Mouse (Mus musculus): ENCODE data around the gene AC124108.1.

The AC124108.1 gene

DNA sequence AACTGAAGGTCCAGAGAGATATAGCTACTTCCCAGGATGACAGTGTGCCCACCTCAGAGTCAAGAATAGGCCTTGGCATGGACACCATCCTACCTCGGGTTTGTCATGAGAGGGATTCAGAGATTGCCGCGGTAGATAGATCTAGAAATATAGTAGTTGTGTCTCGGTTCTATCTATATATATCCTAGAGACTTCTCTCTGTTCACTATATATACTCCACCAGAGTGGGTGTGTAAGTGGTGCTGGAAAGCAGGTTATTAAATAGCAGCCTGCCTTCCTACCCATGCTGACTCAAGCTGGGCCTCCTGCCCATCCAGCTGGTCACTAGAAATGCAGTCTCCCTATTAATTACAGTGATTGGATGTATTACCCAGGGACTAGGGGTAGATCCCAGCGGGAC is 11.5 kb downstream of the AC124108.1 start:
- no peak for DNase-seq

DNA sequence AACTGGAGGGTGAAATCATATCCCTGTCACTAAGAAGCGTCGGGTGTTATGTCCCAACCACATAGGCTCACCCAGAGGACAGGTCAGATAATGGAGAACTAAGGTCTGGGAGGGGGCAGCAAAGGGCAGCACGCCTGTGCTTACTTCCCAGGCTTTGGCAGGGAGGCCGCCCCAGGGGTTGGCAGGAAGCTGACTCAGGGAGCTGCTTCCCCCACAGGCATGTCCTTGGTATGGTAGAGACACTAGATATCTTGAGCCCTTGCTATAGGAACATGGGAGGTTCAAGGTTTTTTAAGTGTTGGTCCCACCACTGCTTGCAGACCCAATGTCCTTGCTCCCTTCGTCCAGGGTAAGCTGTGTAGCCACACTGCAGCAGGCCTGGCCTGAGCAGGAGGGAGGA is 14.7 kb downstream of the AC124108.1 start:
- DNase-seq = no peak

DNA sequence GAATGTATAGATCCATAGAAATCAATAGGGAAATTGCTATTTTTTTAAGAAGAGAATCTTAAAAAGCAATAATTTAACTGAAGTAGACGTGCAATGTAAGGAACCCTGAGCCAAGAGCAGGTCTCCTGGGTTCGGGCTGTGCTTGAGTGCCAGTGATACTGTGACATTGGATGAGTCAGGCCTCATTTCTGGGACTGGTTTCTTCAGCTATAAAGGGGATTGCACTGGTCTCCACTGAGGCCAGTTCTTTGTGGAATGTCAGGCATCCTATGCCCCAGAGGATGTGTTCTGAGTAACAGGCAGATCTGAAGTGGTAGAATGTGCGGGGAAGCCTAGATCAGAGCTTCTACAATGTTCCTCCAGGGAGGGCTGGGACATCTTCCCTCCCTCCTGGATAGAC is 15.6 kb downstream of the AC124108.1 start:
- DNase-seq = no peak

DNA sequence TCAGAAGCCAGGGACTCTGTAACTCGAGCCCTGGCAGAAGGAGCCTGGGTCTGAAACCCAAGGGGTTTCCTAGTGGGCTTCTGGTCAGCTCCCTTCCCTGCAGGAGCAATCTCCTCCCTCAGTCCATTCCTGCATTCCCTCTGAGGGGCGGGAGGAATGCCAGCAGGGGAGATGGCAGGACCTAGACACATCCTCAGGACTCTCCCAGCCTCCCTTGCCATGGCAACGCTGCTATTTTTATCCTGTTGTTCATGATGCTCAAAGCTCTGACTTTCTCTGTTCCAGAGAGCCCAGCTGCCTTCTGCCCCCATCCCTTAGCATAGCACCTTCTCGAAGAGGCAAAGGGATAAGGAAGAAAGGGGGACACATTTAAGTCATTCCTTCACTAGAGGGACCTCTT is 16.9 kb downstream of the AC124108.1 start:
- DNase-seq = no peak

DNA sequence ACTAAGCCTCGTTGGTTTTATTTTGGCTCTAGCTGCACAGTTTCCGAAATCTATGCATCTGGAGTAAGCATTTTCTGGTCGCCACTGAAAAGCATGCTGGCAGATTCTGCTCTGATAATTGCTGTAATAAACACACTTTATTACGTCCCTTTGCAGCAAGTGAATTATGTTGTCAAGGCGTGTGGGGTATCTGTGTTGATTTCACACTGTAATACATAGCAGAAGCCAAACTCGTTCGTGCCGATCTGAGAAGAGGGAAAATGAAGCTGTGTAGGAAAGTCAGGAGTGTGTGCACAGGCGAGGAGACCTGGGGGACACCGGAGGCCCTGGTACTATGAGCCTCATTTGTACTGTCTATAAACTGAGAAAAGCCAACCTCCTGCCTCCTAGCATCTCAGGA is 18.1 kb downstream of the AC124108.1 start:
- no peak for DNase-seq

DNA sequence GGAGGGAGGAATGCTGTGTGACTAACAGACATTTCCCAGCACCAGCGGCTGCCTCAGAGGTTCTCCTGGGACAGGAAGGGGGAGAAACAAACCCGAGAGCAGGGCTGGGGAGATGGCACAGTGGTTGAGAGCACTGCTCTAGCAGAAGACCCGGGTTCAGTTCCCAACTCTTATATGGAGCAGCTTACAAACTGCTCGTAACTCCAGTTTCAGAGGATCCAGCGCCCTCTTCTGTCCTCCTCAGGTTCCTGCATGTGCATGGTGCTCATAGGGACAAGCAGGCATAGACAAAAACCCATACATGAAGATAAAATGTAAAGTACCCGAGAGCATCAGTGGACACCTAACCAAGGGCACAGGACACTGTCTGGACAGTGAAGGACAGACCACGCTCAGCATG is 19.7 kb downstream of the AC124108.1 start:
- peak; percentile 36 for DNase-seq

DNA sequence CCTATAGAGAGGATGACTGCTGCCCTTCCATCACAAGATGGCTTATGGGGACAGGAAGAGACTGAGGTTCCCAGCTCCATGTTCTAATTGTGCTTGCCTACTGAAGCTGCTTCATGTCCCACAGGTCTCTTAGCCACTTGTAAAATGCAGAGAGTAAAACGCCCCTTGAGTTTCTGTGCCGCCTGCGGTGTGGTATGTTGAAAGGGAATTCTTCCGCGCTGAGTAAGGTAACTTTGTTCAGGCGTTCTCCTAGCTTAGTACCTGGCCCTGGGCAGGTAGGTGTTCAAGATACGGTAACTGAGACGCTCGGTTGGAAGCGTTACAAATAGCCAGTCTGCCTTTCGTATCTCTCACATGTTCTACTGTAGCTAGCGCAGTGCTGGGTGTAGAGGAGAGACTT is 20.4 kb downstream of the AC124108.1 start:
- DNase-seq = no peak

DNA sequence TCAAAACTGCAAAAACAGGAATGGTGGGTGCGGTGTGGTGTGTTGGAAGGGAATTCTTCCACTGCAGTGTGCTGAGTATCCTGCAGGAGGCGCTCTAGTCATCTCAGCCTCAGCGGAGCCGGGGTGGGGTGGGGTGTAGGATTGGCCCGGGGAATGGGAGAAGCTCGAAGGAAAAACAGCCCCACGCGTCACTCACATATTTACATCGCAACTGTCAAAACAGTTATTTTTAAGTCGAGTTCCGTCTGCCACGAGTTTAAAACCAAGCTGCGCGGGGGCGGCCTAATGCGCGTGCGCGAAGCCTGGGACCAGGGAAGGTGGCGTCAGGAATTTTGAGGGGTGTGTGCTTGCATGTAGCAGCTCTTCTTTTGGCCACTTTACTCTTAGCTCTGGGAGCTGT is 21.0 kb downstream of the AC124108.1 start:
- DNase-seq = peak; percentile 35

DNA sequence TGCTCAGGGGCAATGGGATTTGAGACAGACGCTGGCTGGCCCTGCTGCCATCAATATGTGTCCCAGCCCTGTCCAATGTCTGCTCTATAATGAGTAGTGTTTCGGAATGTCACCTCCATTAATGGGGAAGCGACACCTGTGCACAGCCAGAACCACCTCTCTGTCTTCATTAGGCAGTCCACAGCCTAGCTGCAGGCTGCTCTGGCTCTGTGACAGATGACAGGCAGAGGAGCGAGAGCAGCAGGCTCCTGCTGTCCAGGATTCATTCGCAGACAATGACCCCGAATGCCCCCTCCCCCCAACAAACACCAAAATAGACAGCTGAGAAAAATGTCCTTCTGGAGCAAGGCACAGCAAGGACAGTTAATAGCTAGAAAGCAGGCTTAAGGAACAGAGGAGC is 21.8 kb downstream of the AC124108.1 start:
- no peak for DNase-seq

DNA sequence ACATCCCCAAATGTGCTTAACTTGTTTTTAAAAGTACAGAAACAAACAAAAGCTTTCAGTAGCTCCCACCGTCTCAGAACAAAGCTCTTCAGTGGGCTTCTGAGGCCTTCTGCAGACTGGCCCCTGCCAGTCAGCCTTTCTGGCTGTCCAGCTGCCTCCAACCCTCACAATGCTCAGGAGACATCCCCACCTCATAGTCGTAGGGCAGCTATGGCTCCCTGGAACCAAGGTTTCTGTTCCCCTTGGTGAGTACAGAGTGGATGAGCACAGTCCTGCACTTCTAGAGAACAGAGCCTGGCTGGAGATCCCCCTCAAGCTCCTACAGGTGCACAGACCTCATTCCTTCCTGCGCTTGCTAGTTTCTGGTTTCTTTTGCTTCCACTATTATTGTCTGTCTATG is 25.0 kb downstream of the AC124108.1 start:
- DNase-seq = no peak

DNA sequence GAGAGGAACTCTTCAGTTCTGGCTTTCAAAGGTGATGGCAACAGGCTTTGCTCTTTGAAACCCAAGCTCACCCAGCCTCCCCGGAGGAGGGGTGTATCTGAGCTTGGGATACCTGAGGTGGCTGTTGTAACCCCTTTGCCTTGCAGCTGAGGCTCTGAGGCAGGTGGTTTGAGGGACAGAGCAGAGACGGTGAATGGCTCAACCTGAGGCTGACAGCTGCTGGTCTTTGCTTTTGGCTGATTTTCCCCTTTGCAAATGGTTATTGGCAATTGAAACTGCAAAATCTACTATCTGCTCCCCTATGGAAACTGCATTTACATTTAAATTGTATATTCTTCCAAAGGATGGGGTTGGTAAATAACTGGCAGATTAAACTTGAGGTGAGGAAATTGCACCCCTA is 30.4 kb downstream of the AC124108.1 start:
- DNase-seq = no peak

DNA sequence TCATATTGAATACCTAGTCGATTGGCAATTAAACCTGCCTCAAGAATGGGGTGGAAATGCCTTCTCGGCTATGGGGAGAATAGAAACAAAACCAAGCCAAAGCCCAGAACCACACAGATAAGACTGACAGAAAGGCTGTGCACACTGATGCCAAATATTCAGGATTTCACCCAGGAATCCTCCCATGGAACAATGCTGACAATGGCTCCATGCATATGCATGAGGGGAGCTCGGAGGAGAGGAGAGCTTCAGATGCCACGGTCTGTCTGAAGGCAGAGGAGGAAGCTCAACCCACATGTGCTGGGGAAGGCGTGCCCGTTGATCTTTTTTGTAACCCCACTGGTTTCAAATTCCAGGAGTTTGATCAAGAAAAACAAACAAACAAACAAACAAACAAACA is 30.9 kb downstream of the AC124108.1 start:
- no peak for DNase-seq

DNA sequence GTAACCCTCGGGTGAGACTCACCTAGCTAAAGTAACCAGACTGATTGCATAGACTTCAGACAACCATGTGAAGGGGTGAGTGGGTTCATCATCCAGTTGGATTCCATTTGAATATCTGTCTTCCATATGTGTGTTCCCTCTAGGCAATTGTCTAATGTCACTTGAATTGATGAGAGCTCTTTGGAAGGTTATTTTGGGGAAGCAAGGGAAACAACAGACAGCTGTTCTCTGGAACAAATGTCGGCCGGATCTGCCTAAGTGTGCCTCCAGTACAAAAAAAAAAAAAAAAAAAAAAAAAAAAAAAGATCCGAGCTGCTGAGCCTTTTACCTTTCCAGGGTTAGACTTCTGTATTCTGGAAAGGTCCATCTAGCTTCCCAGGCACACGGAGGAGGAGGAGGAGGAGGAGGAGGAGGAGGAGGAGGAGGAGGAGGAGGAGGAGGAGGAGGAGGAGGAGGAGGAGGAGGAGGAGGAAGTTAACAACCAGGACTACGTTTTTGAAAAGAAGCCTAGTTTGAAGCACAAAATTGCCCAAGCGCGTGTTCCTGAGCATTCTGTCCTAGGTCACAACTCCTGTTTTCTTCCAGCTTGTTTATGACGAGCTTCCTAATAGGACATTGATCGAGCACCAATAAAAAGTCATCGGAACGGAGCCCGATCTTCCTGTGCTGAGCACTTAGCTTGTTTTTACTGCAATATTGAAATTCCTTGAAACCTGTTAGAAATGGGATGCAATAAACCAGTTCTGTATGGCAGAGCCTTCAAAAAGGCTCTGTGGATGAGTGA is 35.2 kb downstream of the AC124108.1 start:
- DNase-seq = no peak

DNA sequence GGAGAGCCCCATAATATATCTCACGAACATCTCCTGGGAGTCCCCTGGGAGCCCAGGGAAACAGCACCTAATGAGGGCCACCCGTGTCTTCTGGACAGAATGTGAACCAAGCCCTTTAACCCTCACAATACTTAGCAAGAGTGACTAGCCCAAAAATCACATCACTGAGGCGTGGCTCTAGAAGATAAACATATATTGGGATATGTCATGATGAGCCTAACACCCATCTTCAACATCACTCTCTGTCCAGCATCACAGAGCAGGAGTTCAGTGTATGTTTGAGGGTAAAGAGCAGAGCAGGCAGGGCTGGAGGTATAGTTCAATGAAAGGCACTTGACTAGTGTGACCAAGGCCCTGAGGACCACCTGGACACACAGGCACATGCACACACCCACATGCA is 38.4 kb downstream of the AC124108.1 start, which contains the start of gene Gm10188:
Gm10188 (minus strand) TSS at position 101 of the 400 bp plus-strand sequence.
- no peak for DNase-seq

DNA sequence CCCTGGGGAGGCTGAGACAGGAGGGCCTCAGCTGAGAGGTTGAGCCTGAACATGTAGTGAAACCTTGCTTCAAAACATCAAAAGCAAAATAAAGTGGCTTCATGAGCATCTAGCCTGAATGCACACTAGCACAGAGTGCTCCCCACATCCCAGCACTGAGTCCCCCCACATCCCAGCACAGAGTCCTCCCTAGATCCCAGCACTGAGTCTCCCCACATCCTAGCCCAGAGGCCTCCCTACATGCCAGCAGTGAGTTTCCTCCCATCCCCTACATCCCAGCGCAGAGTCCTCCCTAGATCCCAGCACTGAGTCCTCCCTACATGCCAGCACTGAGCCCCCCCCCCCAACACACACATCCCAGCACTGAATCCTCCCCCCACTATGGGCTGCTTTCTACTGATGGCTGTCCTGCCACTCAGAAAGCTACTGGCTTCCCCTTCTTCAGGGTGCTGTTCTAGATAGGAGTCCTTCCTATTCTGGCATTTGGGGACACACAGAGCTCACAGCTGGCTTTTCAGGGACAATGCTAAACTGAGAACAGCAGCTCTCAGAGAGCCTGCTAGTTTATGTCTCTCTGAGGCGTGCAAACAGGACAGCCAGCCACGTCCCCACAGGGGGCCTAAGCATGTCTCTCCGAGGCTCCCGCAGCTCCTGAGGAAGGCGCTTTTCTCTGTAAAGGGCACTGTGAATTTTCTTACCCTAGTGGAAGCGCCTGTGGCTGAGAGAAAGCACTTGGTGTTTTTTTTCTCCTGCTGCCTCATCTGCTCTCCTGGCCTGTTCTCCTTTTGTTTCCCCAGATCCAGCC is 40.4 kb downstream of the AC124108.1 start:
- DNase-seq = no peak

DNA sequence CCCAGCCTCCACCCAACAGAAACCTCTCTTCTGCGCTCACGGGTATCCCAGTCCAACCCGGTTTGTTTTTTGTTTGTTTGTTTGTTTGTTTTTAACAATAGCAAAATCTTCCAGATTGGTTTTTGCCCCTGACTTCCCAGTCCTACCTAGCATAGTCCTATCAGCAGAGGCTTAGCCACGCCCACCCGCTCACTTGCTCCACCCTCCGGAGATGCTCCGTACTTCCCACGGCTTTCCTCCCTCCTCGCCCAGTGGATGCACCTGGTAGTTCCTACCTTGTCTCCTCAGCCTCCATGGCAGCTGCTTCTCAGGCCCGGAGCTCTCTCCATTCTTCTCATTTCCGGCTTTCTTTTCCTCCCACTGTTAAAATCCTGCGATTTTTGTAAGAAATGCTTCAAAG is 42.3 kb downstream of the AC124108.1 start:
- DNase-seq = peak; percentile 17

DNA sequence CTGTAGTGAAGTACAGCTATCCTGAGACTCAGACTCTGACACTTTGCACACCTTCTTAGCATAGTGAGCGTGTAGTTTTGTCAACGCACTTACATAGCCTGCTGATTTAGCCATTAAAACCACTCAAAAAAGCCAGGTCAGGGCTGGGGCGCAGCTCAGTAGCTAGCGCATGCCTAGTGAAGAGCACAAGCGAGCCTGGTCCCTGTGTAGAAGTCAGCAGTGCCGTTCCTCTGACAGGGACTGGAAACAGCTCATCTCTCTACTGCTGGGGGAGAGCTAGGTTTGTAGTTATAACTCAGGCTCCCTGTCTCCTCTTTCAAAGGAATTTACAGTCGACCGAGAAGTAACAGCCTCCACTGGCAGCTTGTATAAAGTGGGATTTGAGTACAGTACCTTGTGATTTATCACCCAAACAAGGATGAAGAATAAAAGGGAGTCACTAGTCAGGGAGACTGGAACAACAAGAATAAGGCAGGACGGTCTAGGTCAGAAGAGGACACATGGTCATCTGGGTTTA is 43.6 kb downstream of the AC124108.1 start:
- DNase-seq = no peak

DNA sequence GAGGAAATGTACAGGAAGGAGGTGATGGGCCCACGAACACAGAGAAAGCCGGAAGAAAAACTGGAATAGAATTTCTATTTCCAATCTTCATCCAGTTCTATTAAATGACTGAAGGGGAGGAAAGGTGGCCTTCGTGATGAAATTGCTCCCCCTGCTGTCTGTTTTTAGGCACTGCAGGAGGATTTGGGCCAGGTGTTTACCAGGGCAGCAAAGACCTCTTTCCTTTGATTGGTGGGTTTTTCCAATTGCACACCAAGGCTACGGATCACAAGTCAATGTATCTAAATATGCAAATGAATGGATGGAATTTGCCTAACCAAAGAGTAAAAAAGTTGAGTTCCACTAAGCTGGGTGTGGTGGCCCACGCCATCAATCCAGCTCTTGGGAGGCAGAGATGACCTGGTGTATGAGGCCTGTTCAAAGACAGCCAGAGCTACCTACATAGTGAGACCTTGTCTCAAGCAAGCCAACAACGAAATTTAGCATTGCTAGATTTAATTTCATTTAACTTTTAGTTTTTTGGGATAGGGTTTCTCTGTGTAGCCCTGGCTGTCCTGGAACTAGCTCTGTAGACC is 46.4 kb downstream of the AC124108.1 start:
- DNase-seq = peak; percentile 67

DNA sequence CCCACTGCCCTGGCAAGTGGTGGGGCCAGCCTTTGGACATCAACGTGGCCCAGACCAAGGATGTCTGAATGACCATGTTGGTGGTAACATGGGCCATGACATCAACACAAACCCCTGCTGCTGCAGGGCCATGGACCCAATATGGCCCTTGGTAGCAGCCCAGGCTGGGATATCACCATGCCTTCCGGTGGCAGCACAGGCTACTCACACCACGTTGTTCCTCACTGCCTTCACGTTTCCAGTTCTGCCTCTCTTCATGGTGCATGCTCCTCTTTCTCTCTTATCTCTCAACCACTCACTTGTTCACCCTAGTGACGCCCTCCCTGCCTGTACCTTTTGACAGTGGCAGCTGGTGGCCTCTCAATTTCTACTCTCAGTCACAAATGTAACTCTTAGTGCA is 53.8 kb downstream of the AC124108.1 start:
- no peak for DNase-seq

DNA sequence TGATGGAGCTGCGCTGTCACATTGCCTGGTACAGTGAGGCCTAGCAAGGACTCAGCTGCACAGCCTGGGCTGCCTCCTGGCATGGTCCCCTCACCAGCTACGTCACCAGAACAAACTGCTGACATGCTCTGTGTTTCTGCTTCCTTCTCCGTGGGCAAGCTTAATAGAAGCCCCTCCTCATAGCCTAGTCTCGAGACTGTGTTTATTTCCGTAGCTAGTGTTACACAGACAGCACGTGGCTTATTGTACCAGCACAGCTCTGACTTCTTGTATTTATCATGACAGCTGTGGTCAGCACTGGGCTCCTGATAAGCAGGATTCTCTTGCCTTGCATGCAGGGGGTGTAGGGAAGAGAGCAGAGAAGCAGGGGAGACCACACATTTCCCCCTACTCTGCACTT is 54.9 kb downstream of the AC124108.1 start:
- no peak for DNase-seq

DNA sequence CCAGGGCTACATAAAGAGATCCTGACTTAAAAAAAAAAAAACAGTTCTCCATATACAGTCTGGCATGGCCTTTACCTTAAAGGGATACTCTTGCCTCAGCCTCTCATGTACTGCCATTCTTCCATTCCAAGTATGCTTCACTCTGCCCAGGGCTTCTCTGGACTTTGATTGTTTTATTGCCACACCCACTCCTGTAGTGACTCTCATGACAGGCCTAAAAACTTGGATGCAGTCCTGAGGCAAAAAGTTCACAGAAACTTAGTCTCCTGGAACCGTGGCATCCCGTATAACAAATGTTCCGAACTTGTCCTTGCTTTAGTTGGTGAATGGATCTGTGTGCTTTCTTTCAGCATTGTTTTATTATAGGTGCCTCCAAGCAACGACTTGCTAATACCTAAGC is 55.4 kb downstream of the AC124108.1 start:
- no peak for DNase-seq

DNA sequence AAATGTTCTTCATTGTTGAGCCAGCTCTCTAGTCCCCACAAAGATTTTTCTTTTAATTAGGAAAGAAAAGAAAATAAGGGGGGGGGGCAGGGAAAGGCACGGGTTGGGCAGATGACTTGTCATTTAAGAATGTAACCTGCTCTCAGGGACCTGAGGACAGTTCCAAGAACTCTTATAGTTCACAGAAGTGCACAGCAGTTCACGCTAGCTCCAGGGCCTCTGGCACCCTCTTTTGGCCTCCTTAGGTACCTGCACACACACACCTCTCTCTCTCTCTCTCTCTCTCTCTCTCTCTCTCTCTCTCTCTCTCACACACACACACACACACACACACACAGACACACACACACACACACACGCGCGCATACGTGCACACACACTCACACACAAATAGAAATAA is 63.2 kb downstream of the AC124108.1 start:
- no peak for DNase-seq

Measured in thymus, postnatal 14 days (tissue).